Mouse (Mus musculus) heart, postnatal 25 days (tissue): Measurements from ENCODE around the gene Mbtd1. TPM values are rescaled to one million over a fixed set of nuclear protein-coding genes. Genes with fewer than 3 reads are reported as not detected.
"Not testable (repeated sequence)": the region's sequence is repeated elsewhere in the genome, so short reads cannot be mapped to it uniquely, and the experiment has no call there.

ENCODE experiments used
- DNase-seq: peaks from one replicate; pipeline ENCODE4 v3.0.0; 2022; ENCODE audit warnings: low spot score
- intact Hi-C: fragments of 180-260 bp; cut with DNase I; formaldehyde crosslinking; loops from one replicate; pipeline ENCODE4 v1.15.1; 2025
- total RNA-seq, 2 experiments: library from RNA; stranded (reverse); gene quantifications; 2 replicates each; pipeline ENCODE4 v1.2.3; 2021

Mbtd1 gene
- total RNA-seq = 10 to 100 TPM; 15.1 to 15.6 TPM

DNA sequence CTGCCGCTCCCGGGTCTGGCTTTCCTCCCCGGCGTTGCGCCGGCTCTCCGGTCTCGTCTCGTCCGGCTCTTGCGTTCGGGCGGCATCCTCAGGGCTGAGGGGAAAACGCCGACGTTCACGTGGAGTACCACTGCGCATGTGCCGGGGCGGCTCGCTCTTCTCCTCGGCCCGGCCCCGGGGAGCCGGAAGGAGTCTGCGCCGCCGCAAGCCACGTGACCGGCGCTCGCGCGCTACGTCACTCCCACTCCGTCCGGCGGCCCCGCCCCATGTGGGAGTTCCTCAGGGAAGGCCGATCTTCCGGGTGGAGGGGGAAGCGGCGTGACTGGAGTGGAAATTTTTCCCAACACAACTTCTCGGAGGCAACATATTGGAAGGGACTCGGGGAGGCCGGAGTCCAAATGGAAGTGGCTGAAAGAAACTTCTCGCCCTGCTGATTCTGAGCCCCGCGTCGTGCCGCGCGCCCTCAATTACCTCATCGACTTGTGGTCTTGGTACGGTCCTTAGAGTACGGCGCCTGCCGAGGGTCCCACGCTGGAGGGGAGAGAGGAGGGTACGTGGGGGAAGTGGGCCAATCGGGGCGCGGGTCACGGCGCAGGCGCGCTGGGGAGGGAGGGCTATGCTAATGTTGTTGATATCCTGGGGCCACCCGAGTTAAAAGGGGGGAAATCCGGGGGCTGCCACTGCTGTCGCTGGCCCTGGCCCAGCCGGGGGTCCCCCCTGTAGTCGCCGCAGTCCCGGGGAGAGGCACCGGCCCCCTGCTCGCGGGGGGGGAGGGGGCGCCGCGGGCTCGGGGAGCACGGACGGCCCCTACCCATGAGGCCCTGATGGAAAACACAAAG lies at the start of gene Mbtd1, which contains the start of gene Utp18:
Gene Mbtd1 (plus strand): TSS at position 281 of the 839 bp plus-strand sequence.
Gene Utp18 (minus strand): TSS at position 195 of the 839 bp plus-strand sequence.
- intact Hi-C loops = loop anchor here (5.0 kb wide), 1 partner anchor 67 kb away; no protein-coding TSS in a partner anchor
- DNase-seq = peak; percentile 98

DNA sequence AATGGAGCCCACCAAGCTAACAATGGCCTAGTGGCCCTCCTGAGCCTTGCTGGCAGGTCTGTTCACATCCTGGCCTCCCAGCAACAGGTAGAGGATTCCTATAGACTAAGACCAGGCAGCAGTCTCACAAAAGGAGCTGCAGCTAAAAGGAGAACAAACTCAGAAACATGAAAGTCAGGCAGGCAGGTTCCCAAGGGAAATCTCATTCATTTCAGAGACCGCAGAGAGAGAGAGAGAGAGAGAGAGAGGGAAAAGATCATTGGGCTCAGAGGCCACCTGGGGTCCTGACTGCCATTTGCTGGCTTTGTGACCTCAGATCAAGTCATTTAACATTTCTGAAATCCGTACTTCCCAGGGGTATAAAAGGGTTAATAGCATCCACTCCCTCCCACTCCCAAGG lies 38.3 kb upstream of the Mbtd1 start:
- no peak for DNase-seq
- intact Hi-C loops = no loop called here

DNA sequence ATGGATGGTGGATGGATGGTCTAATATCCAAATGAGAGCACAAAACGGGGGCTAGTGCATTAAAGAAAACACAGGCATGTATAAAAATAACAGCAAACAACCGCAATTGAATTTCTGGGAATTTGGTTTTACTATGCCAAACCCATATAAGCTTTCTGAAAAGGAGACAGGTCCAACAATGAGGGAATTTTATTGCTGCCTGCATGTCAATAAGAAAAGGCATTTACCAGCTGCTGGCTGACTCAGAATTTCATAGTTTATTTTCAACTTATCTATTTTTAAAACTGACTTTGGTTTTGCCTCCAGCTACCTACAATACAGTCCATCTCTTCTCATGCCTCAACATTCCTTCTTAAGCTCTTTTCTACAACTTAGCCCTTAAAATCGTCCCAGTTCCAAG lies 33.1 kb upstream of the Mbtd1 start:
- intact Hi-C loops = no loop called here
- DNase-seq = no peak

DNA sequence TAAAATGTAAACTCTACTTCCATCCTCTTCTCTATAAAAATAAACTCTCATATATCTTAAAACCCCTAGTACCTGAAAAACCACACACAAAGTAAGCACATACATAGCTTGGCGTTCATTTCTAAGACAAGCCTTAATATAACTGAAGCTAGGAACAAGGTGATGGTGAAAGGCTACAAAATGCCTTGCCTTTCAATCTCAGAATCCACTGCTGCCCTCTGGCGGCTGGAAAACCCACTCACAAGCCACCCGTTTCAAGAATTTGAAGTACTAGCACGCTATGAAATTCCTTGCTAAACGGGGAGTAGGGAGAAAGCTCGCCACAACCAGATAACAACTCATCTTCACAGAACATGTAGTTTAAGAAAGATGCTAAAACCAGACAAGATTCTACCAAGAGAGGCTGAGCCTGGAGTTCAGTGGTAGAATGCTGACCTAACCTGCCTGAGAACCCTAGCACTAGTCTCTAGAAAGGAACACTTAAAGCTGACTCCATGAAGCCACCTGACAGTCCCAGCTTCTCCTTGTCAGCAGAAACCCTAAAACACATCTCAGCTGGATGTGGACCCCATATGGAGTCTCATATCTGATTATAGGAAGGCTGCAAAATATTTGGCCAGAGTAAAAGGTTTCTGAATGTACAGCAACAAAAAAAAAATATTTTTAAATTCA lies 29.2 kb upstream of the Mbtd1 start:
- DNase-seq = no peak
- intact Hi-C loops = no loop called here

DNA sequence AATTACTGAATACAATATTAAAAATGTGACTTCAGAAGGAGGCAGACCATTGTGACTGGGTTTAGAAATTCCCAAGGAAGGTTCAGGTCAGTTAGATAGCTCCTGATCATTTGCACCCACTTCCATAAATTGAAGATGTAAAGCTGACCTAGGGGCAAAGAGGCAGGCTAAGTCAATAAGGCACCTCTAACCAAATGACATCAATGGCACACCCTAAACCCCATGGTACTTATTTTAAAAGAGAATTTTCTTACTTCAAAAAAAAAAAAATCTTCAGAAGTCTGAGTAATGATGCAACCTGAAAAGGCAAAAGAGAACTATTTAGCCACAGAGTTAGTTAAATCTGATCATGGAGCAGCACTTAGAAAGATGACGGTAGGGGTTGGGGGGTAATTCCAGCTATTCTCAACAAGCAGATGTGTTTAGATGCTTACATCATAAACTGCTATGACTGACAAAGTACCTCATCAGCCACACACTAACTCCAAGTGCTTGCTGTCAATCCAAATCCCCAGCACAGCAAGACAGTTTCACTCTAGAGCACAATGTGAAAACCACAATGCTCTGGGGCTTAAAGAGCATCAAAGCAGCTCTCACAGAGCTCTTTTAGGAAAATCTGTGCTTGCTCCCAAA lies 25.0 kb upstream of the Mbtd1 start:
- intact Hi-C loops = no loop called here
- no peak for DNase-seq

DNA sequence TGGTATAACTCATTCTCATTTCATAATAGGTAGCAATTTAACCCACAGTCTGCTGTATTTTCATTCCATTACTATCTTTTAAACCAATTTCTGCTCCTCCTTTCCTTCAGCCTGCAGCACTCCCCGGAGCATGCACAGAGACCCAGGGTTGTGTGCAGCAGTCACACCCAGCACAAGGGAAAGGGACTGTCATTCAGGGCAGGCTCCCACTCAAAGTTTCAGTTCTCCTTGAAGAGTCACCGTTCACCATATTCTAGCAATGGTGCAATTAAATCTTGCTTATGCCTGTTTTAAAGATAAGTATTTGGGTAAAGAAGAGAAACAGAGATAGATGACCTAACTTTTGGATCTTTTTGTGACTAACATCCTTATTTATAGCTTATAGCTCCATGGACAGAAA lies 24.5 kb upstream of the Mbtd1 start:
- intact Hi-C loops = no loop called here

DNA sequence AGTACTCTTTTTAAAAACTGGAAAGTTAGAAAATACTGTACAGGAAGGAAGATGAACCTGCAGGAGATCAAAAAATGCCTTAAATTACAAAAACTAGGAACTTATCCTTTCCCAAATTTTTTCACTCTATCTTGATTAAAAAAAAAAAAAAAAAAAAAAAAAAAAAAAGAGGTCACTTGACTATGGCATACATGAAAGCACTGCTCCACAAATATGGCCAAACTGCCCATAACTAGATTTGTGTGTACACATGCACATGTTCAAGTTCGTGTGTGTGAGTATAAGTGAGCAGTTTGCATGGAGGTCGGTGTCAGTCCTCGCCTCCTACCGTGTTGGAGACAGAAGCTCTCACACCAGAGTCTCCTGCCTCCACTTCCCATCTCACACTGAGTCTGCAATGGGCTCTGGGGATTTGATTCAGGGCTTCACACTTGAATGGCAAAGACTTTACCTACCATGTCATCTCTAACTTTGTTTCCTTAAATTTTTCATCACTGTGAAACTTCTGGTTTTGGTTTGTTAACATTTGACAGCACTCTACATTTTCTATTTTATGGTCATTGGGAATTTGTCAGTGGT lies 23.5 kb upstream of the Mbtd1 start:
- no peak for DNase-seq
- intact Hi-C loops = no loop called here

More for the DNA sequence above, 24.5 kb upstream of the Mbtd1 start:
- DNase-seq = no peak

DNA sequence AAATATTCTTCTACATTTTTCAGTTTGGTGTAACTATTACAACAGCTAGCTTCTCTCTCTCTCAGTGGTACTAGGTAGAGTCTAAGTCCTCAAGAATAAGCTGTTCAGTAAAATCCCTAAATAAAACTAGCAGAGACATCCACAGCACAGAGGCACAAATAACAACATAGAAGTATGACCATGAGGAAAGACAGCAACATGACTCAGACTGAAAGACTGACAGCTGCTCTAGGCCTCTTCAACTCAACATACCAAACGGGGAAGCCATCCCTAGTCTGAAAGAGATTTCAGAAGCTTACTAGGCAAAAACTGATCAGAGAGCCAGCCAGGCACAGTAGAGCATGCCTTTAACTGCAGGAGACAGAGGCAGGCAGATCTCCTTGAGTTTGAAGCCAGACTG lies 23.0 kb upstream of the Mbtd1 start:
- DNase-seq = no peak
- intact Hi-C loops = no loop called here

DNA sequence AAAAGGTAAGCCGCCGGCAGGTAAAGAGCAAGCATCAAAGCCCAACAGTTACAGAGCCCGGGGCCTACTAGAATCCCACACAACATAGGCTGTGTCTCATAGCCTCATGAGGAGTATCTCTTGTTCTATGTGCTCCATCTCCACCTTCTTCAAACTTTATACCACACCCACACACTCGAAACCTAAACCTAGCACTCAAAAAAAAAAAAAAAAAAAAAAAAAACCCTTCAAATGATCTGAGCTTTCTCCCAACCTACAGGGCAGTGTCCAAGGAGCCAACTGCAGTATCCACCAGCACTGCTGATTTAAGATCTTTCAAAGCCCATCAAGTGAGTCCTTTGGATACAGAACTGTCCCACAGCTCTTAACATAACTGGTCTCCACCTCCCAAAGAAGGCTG lies 1.6 kb upstream of the Mbtd1 start:
- intact Hi-C loops = no loop called here
- DNase-seq = no peak

DNA sequence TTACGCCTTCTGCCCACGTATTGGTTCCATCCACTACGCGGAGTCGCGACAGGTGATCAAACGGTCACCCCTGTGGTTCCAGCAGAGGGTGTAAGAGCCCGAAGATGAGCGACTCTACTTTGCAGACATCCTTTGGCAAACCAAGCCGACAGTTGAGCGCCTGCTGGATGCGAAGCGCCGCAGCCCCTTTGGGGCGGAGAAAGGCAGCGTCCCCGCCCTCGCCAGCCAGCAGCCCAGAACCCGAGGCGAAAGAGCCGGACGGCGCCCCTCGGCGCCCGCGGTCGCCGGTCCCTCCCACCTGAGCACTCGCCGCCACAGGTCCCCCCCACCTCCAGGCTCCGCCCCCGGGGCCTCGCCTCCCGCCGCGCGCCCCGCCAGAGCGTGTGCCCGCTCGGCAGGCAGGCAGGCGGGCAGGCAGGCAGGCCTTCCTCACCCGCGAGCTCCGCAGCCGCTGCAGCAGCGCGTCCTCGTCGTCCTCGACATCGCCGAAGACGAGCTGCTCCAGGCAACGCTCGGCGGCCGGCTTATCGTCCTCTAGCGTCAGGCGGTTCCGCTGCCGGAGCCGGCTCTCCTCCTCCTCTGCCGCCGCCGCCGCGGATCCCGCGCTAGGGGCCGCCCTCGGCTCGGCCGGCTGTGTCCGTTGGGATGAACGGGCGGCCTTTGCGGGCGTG lies 616 bp upstream of the Mbtd1 start:
- DNase-seq = peak; percentile 19
- intact Hi-C loops = loop anchor here (5.0 kb wide), 1 partner anchor 67 kb away; no protein-coding TSS in a partner anchor

DNA sequence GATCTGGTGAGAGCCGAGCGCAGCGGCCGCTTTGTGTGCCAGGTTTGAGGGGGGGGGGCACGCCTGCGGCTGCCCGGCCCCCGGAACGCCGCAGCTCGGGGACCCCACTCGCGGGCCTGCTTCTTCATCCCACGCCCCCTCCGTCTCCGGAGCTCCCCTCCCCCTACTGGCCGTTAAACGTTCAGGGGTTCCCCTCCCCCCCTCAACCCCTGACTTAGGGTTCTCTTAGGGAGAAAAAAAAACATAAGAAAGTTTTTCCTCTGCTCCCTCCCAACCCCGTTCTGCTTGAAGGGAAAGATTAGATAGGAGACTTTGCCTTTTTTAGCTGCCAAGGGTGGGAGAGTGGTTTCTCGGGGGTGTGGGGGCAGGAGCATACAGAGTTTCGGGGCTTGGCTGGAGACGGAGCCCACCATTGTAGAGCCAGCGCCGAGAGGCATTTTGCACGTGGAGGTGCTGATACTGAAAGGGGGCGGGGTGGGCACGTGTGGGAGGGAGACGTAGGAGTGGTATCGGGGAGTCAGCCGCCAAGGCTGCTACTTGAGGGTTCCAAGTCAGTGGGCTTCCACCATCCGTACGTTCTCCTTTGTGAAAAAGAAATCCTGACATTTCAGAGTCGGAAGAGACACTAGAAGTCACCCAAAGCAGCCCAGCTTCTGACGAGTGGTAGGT lies 893 bp downstream of the Mbtd1 start:
- intact Hi-C loops = loop anchor here (5.0 kb wide), 1 partner anchor 66 kb away; no protein-coding TSS in a partner anchor
- DNase-seq = no peak

DNA sequence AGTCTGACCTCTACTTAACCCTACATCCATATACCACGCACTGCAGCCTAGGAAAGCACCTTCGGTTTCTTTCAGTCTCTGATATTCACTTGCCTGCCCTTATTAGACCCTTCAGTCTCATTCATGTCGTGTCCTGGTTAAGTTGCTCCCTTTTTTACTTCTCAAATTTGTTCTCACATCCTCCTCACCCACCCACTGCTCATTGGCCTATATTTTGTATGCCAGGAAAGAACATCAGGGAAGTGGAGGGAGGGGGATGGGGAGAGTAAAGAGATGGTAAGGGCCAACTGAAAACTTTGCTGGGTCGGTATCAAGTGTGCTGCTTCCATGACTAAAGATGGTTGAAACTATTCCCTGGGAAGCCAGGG lies 1.4 kb downstream of the Mbtd1 start:
- intact Hi-C loops = loop anchor here (5.0 kb wide), 1 partner anchor 65 kb away; no protein-coding TSS in a partner anchor

DNA sequence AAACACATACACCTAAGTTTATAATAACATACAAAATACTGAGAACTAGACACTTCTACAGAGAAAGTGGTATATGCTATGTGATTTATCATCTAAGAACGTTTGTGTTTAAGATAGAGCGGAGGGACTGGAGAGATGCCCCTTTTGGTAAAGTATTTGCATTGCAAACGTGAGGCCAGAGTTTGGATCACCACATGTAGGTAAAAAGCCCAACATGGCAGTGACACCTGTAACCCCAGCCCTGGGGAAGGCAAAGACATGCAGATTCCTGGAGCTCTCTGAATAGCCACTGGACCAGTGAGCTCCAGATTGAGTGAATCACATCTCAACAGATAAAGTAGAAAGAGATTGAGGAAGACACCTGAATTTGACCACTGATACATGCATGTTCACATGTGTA lies 12.1 kb downstream of the Mbtd1 start:
- no peak for DNase-seq
- intact Hi-C loops = no loop called here

More for the DNA sequence above, 1.4 kb downstream of the Mbtd1 start:
- no peak for DNase-seq

DNA sequence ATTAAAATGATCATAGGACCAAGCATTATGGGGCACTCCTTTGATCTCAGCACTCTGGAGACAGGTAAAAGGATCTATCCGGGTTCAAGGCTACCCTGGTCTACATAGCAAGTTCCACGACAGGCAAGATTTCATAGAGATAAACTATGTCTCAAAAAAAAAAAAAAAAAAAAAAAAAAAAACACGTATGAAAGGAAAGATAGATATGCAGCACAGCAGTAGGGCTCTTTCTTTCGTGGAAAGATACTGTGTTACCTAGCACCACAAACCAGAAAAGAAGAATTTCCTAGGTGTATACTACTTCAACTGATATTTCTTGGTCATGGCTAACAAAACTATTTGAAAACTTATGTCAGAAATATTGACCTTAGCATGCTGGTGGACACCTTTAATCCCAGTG lies 21.2 kb downstream of the Mbtd1 start:
- intact Hi-C loops = no loop called here

DNA sequence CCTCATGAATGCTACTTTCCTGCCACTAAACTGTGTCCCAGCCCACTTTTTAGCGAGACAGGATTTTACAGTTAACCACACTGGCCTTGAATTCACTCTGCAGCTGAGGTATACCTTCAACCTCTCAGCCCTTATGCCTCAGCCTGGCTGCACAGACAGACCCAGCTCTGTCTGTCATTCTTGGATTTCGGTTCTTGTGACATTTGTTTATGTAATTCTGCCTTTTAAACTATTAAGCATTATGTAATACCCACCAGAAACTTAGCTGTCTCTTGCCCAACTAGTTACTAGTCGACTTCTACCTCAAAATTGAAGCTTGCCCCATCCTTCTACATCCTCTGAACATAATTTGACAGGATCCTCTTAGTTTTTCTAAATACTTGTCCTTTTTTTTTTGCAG lies 22.2 kb downstream of the Mbtd1 start:
- no peak for DNase-seq
- intact Hi-C loops = no loop called here

More for the DNA sequence above, 21.2 kb downstream of the Mbtd1 start:
- DNase-seq = no peak

DNA sequence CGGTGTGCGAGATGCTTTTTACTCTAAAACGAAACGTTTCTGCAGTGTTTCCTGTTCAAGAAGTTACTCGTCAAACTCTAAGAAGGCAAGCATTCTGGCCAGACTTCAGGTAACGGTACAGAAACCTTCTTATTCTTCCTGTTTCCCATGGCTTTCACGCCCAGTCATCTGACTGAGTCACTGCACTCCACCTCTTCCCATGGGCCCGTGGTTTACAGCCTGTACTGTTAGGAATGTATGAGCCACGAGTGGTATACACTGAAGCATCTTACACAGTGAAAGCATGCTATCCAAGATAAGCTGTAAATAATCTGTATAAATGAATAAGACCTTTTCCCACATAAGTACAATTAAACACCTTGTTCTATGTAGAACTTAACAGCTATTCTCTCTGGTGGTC lies 23.2 kb downstream of the Mbtd1 start:
- intact Hi-C loops = no loop called here
- no peak for DNase-seq

DNA sequence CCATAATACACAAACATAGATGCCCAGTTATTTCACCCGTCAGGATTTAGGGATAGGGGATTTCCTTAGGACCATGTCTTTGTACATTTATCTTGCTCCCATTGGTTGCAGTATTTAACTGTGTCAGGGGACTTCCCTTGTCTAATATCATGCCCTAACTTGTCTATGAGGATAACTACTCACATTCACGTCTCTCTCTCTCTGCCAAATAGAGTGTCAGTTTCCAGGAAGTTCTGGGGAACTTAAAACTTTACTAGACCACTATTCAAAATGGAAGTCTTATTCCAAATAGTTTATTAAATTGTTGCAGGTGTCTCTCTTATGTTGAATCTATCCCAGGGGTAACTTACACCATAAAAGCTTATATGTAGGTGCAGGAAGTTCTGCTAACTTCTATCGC lies 26.0 kb downstream of the Mbtd1 start:
- intact Hi-C loops = no loop called here
- DNase-seq = no peak

DNA sequence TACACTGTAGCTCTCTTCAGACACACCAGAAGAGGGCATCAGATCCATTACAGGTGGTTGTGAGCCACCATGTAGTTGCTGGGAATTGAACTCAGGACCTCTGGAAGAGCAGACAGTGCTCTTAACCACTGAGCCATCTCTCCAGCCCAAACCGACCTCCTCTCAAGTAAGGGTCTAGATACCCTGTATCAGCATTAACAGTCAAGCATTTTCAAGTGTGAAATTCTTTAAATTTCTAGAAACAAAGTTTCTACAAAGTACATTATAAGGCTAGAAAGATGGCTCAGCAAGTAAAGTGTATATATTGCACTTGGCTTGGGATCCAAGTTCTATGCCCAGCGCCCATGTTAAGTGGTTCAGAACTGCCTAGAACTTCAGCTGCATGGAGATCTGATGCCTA lies 29.4 kb downstream of the Mbtd1 start:
- DNase-seq, intact Hi-C loops: not testable (repeated sequence)

DNA sequence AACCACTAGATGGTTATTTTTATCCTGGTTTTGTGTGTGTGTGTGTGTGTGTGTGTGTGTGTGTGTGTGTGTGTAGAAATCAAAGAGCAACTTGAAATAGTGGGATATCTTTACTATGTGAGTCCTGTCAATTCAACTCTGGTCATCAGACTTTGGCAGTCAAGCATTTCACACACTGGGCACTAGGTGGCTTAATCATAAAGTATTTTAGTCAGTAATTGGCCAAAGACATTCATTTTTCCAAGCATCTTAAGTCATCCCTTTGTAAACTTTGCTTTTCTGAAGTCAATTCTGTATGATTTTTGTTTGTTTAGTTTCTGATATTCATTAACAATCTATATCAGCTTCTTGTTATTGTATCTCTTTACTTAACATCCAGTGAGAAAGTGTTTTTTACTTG lies 43.5 kb downstream of the Mbtd1 start:
- no peak for DNase-seq
- intact Hi-C loops = no loop called here
